Mouse (Mus musculus): ENCODE data around the gene Rpl10.

The Rpl10 gene

DNA sequence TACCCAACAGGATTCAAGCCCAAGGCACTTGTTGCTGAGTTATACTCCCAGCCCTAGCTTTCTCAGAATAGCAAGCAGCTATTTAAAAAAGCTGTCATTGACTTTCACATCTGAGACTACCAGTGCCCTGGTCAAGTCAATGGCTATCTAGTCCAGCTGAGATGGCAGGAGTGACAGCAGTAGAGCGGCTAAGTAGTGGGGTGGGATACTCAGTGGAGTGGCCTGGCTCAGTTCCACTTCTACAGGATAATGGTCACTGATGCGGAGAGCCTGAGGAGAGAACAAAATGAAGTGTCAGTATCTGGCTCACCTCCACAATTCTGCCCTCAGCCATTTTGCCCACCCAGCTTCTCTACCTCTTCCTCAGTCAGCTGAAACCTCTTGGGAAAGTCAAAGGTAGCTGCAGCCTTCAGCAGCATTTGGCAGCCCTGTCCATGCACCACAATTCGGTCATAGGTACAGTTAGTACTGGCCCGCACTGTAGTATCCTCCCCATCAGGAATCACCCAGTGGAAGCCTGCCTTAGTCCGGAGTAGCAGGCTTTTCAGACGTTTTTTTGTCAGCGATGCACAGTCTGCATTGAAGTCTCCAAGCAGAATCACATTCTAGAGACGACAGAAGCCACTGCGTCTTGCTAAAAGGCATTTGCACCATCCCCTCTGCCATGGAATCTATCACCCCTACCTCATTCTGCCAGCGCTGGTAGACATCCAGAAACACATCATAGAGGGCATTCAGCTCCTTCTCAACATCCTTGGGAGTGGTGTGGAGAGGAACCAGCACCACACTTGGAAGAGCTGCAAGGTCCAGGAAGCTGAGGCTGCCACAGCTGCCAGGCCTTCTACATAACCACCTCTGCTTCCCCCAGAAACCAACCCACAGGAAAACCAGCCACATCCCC, 3.1 kb downstream of the Rpl10 start:
- intact Hi-C loops (cut with DNase I): no loop called here

- intact Hi-C loops (cut with DNase I): no loop called here
Observed at GRCm38 (mm10) chrX:74277916-74278315, 7.3 kb downstream of the Rpl10 start.

GRCm38 (mm10) chrX:74281041-74281731, 10.6 kb downstream of the Rpl10 start:
- intact Hi-C loops (cut with DNase I): no loop called here

DNA sequence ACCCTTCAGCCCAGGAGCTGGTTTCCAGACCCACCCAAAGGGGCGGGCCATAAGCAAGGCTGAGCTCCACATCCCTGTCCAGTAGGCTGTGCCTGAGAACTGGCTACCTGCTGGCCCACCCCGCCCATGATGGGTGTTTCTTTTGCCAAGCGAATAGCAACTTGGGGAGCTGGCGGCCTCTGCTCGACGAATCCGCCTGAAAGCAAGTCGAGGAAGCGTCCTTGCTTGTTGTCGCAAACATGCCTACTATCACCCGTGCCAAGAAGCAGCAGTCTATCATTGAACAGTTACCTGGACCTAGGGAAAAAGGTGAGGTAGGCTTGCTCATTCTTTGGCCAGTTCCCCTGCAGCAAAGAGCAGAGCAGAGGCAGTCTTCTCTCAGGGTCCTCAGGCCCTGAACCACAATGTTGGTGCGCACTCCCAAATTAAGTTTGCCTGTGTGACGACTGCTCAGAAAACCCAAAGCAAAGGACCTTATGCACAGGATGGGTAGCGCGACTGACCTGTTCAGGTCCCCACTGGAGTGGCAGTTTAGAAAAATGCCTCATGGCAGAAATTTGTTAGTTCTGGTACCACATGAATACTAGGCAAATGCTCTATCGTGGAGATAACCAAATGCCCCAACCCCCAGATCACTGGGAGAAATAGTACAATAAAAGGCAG, 11.3 kb downstream of the Rpl10 start, which contains the start of the genes Taz and Dnase1l1:
Gene Taz, plus strand, starts transcription at position 181 of the 663 bp plus-strand sequence.
Gene Dnase1l1, minus strand, starts transcription at position 606 of the 663 bp plus-strand sequence.
- intact Hi-C loops (cut with DNase I): no loop called here

GRCm38 (mm10) chrX:74282395-74283091, 11.9 kb downstream of the Rpl10 start:
- intact Hi-C loops (cut with DNase I): no loop called here

GRCm38 (mm10) chrX:74283092-74283437, 12.5 kb downstream of the Rpl10 start:
- intact Hi-C loops (cut with DNase I): no loop called here

DNA sequence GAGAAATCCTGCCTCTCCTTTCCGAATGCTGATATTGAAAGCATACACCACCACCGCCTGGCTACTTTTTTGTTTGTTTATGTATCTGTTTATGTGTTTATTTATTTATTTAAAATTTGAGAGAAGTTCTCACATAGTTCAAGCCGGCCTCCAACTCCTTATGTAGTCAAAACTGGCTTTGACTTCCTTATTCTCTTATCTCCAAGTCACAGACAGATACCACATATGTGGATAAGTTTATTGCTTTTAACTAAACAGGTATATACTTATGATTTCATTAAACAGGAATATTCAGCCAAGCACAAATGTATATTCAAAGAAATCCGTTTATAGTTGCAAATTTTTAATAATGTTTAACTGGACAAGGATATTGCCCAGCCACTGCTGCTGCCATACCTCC, 22.8 kb downstream of the Rpl10 start:
- intact Hi-C loops (cut with DNase I): no loop called here

GRCm38 (mm10) chrX:74296538-74297448, 26.2 kb downstream of the Rpl10 start, which contains the start of gene Atp6ap1:
Gene Atp6ap1 (plus strand): TSS chrX:74297097.
- intact Hi-C loops (cut with DNase I): no loop called here

GRCm38 (mm10) chrX:74298348-74298747, 27.7 kb downstream of the Rpl10 start:
- intact Hi-C loops (cut with DNase I): no loop called here

- intact Hi-C loops (cut with DNase I): no loop called here
Observed at GRCm38 (mm10) chrX:74299721-74300120, 29.1 kb downstream of the Rpl10 start.

- intact Hi-C loops (cut with DNase I): loop anchor here (5.0 kb wide), 1 partner anchor 58 kb away; the partner anchor contains the start of gene Flna
Observed at GRCm38 (mm10) chrX:74304867-74305700, 34.5 kb downstream of the Rpl10 start, which contains the start of gene Gdi1. Gene Gdi1 (plus strand): TSS chrX:74304998.

- intact Hi-C loops (cut with DNase I): loop anchor here (5.0 kb wide), 1 partner anchor 54 kb away; no protein-coding TSS in a partner anchor
Observed at GRCm38 (mm10) chrX:74312540-74313464, 42.2 kb downstream of the Rpl10 start, which contains the start of gene Fam50a. Gene Fam50a (plus strand): TSS chrX:74313033.

Small RNA genes within 50 kb of the gene (microRNA-seq; reads per million reads assigned to microRNA genes)
- gene Mir7091 (0.11 to 0.12 reads per million in 2 experiments), gene Mir7092 (0 to 0.12 reads per million in 2 experiments)

Measured in adrenal gland (tissue).